ENCODE assay signal across 38 mouse cellular contexts in the genomic region with DNA sequence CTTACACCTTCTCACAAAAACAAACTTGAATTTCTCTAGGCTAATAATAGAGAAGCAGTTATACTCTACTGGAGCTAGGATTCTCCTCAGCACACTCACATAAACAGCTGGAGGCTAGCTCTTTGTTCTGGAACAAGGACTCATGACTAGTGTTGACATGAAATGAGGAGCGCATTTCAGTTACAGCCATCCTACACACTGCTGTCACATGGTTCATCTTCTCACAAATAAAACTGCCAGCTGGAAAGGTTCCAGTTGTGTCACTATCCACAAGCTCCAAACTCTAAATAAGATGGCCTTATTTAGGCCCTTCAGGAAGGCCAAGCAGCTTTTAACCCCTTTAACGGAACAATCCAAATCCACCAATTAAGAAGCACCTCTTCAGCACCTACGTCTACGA. TPM values are rescaled to one million over a fixed set of nuclear protein-coding genes. Genes with fewer than 3 reads are reported as not detected.
A peak's percentile ranks its signal among the peaks of the same experiment; 100 is the strongest.
DNase-seq lines count a peak whose midpoint lies in the region; ATAC-seq lines count a peak whose summit lies in the region.
"Had no signal": no experiment of that assay in that cellular context is flagged by ENCODE, and none has a peak within 500 bp of the region (broad histone marks: within the 10 kb centered on the region; RNA-seq: fewer than 3 reads in every experiment).

No protein-coding gene starts in this region.

- H3K9me3 ChIP-seq in lung, embryonic 15.5 days, result no peaks in the 10 kb centered on the region
- H3K9me3 ChIP-seq: forebrain, embryonic 12.5 days; heart, embryonic 13.5 days; limb, embryonic 12.5 days; liver, embryonic 15.5 days; midbrain, embryonic 10.5 days had no signal

- H3K36me3 ChIP-seq in lung, embryonic 15.5 days, result no peaks in the 10 kb centered on the region
- H3K36me3 ChIP-seq: forebrain, embryonic 12.5 days; heart, embryonic 13.5 days; limb, embryonic 12.5 days; liver, embryonic 15.5 days; midbrain, embryonic 10.5 days had no signal

- no peaks in the 10 kb centered on the region for H3K27me3 ChIP-seq in lung, embryonic 15.5 days
- H3K27me3 ChIP-seq: forebrain, embryonic 12.5 days; heart, embryonic 13.5 days; limb, embryonic 12.5 days; liver, embryonic 15.5 days had no signal

- peak; percentile 77; the same call in 1 of the 2 replicates for ATAC-seq in lung, embryonic 15.5 days (ENCODE audit: borderline replicate concordance, extremely low read depth, low FRiP score, low TSS enrichment)
- ATAC-seq: forebrain, postnatal 0 days; hindbrain, embryonic 16.5 days; midbrain, embryonic 16.5 days; Patski had no signal

- no peak overlapping the region for H3K4me2 ChIP-seq in lung, embryonic 15.5 days
- H3K4me2 ChIP-seq: forebrain, embryonic 12.5 days; heart, embryonic 13.5 days; limb, embryonic 12.5 days; liver, embryonic 15.5 days had no signal

- 73% methylated on average over 4 of the region's 4 CpGs for WGBS in lung, embryonic 15.5 days

- no peak overlapping the region for H3K27ac ChIP-seq in lung, embryonic 15.5 days
- H3K27ac ChIP-seq: forebrain, embryonic 12.5 days; heart, embryonic 13.5 days; left cerebral cortex, adult 2 months; limb, embryonic 12.5 days; liver, embryonic 15.5 days; midbrain, embryonic 10.5 days had no signal

- DNase-seq in layer of hippocampus, adult 11-12 months (ENCODE audit: low spot score), result peak; percentile 3
- no peak for DNase-seq in layer of hippocampus, postnatal 36 days
- DNase-seq in lung, postnatal 36 days, result no peak
- peak; percentile 33 for DNase-seq in fat pad, adult 2 months (ENCODE audit: extremely low read depth, low read depth, low spot score)
- DNase-seq in lung, postnatal 4 days, result peak; percentile 15 to 20
- DNase-seq in ovary, postnatal 14 days (ENCODE audit: low spot score), result no peak
- DNase-seq: adrenal gland, postnatal 10 days; cerebellum, adult 18-20 months; cerebellum, postnatal 10 days; forebrain, postnatal 0 days; heart, postnatal 14 days; kidney, adult 18-20 months; kidney, postnatal 10 days had no signal

- H3K4me1 ChIP-seq in lung, embryonic 15.5 days, result no peaks in the 10 kb centered on the region
- H3K4me1 ChIP-seq: forebrain, embryonic 12.5 days; heart, embryonic 13.5 days; limb, embryonic 12.5 days; liver, embryonic 15.5 days; midbrain, embryonic 10.5 days had no signal

- no peak overlapping the region for H3K9ac ChIP-seq in lung, embryonic 15.5 days
- H3K9ac ChIP-seq: forebrain, embryonic 12.5 days; forebrain, postnatal 0 days; heart, embryonic 13.5 days; limb, embryonic 12.5 days; liver, embryonic 15.5 days had no signal

- H3K4me3 ChIP-seq in lung, embryonic 15.5 days, result no peak overlapping the region
- H3K4me3 ChIP-seq: erythroblast, embryonic 14.5 days; forebrain, embryonic 12.5 days; heart, embryonic 13.5 days; left cerebral cortex, adult 2 months; limb, embryonic 12.5 days; liver, embryonic 15.5 days; midbrain, embryonic 10.5 days had no signal

RNA-seq across cellular contexts. Expression of gene Flg2, which starts 16.2 kb away (rescaled TPM):
- not detected for total RNA-seq in layer of hippocampus, postnatal 36 days (2021)
- polyA plus RNA-seq in lung, embryonic 15.5 days (2015; fragmentation: Nextera tagmentation; extraction: Ambion mirVana), result not detected in 2 replicates
- total RNA-seq: adrenal gland, postnatal 10 days; forebrain, postnatal 0 days; gastrocnemius, adult 8-10 months; heart, adult 8-10 months; left cerebral cortex, adult 2 months; left cerebral cortex, postnatal 25 days; liver, adult 2 months; megakaryocyte progenitor cell, adult 5-6 weeks; MEL had no signal
- polyA plus RNA-seq: cortical plate, adult 2 months; erythroblast, embryonic 14.5 days; forebrain, embryonic 12.5 days; forebrain, postnatal 0 days; heart, embryonic 13.5 days; hindbrain, embryonic 11.5 days; hindbrain, embryonic 16.5 days; intestine, embryonic 14.5 days; large intestine, adult 2 months; limb, embryonic 12.5 days; liver, adult 2 months; liver, embryonic 15.5 days; midbrain, embryonic 10.5 days; midbrain, embryonic 16.5 days; neural tube, embryonic 11.5 days had no signal

RNA-seq across cellular contexts. Expression of gene Crnn, which starts 36.3 kb away (rescaled TPM):
- total RNA-seq in layer of hippocampus, postnatal 36 days (2021), result not detected
- not detected in 2 replicates for polyA plus RNA-seq in lung, embryonic 15.5 days (2015; fragmentation: Nextera tagmentation; extraction: Ambion mirVana)
- total RNA-seq: adrenal gland, postnatal 10 days; forebrain, postnatal 0 days; gastrocnemius, adult 8-10 months; gastrocnemius, postnatal 4 days; heart, adult 8-10 months; heart, postnatal 14 days; left cerebral cortex, adult 2 months; left cerebral cortex, postnatal 25 days; liver, adult 2 months; megakaryocyte progenitor cell, adult 5-6 weeks; MEL; neutrophil, adult 5-6 weeks had no signal
- polyA plus RNA-seq: cortical plate, adult 2 months; erythroblast, embryonic 14.5 days; forebrain, embryonic 12.5 days; forebrain, postnatal 0 days; heart, embryonic 13.5 days; hindbrain, embryonic 11.5 days; hindbrain, embryonic 16.5 days; intestine, embryonic 14.5 days; large intestine, adult 2 months; limb, embryonic 12.5 days; liver, adult 2 months; liver, embryonic 15.5 days; midbrain, embryonic 10.5 days; midbrain, embryonic 16.5 days; neural tube, embryonic 11.5 days; Patski; stomach, embryonic 14.5 days had no signal

Comparison
In these comparisons a context has a peak if more than half of its experiments do, and no peak if none do; other contexts are left out.
1. DNase-seq: peak in layer of hippocampus, adult 11-12 months (single experiment), fat pad, adult 2 months (single experiment) and lung, postnatal 4 days (2 of 2); none in layer of hippocampus, postnatal 36 days (0 of 2), lung, postnatal 36 days (single experiment) and ovary, postnatal 14 days (single experiment).